Mouse (Mus musculus) neural tube, embryonic 15.5 days (tissue): ENCODE results near the gene Rnf220. TPM values are rescaled to one million over a fixed set of nuclear protein-coding genes. Genes with fewer than 3 reads are reported as not detected.

Experiments
- ATAC-seq: fragments of 200-750 bp; cut with Nextera tagmentation; 2 replicates; pipeline ENCODE4 v1.8.0; 2017; ENCODE audit warnings: mild to moderate bottlenecking, moderate TSS enrichment, moderate library complexity; ENCODE audit not compliant: low FRiP score
- H3K27ac ChIP-seq: fragments of 300-500 bp; sonication (generic); replicated peaks from 2 replicates; pipeline ENCODE4 v1.5.1; 2015; ENCODE audit warnings: mild to moderate bottlenecking, inconsistent platforms
- H3K27me3 ChIP-seq: fragments of 300-500 bp; sonication (generic); replicated peaks from 2 replicates; pipeline ENCODE4 v1.6.1; 2015; ENCODE audit warnings: inconsistent platforms
- H3K36me3 ChIP-seq: fragments of 300-500 bp; sonication (generic); 2 replicates; pipeline ENCODE4 v1.6.1; 2015; ENCODE audit warnings: inconsistent platforms
- H3K4me1 ChIP-seq: fragments of 300-500 bp; sonication (generic); 2 replicates; pipeline ENCODE4 v1.6.1; 2015; ENCODE audit warnings: inconsistent platforms
- H3K4me2 ChIP-seq: fragments of 300-500 bp; sonication (generic); 2 replicates; pipeline ENCODE4 v1.6.1; 2015; ENCODE audit warnings: inconsistent platforms, mild to moderate bottlenecking, moderate library complexity
- H3K4me3 ChIP-seq: fragments of 300-500 bp; sonication (generic); replicated peaks from 2 replicates; pipeline ENCODE4 v1.5.1; 2015; ENCODE audit warnings: mild to moderate bottlenecking, inconsistent platforms
- H3K9ac ChIP-seq: fragments of 300-500 bp; sonication (generic); replicated peaks from 2 replicates; pipeline ENCODE4 v1.6.1; 2015; ENCODE audit warnings: mild to moderate bottlenecking, inconsistent platforms
- H3K9me3 ChIP-seq: fragments of 300-500 bp; sonication (generic); replicated peaks from 2 replicates; pipeline ENCODE4 v1.6.1; 2016; ENCODE audit warnings: inconsistent platforms
- WGBS: fragments of 180-500 bp; shearing (Covaris S2); methylation state at CpG from one replicate; pipeline ENCODE4 v1.1.7; 2015; ENCODE audit warnings: mixed read lengths; 5-methylcytosine and 5-hydroxymethylcytosine counted together
- polyA plus RNA-seq: library from polyadenylated mRNA; unstranded; fragments of >200 nt; fragmentation: Nextera tagmentation; extraction: Ambion mirVana; gene quantifications from 2 replicates; pipeline ENCODE4 v1.2.1, GENCODE M21; 2015

Rnf220 gene
- polyA plus RNA-seq, 1 experiment from 2014 or later, result 95.8 TPM

DNA sequence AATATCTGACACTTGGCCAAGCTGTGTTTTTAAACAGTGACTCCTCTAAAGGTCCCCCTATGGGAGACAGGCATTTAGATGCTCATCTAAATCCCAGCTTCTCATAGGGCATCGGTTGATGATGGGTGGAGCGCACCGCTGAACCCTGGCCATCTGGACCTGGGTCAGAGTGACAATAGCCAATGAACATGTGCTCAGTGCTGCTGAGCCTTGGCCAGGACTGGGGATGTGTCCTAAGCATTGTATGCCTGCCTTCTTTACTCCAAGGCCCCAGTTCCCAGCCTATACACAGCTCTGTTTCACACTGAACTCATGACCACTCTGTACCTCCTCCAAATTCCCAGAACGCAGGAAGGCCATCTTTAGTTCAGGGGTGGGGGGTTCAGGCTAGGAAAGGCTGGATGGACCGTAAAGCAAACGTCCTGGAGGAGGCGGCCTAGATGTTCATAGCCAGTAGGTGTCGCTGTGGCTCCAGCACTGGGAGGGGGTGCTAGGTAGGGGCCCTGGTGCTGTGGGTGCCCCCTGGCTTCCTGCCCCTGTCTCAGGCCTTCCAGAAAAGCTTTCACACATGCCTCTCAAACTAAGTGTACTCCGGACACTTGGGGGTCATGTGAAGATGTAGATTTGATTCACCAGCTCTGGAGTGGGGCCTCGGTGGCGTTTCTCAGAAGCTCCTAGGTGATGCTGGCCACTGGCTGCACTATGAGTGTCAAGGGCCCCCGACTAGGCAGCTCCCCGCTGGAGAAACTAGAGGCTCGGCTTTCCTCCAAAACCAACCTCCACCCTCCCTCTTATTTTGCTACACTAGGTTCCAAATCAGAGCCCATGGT, 173.1 kb downstream of the Rnf220 start:
- Histone ChIP-seq H3K4me1 (peaks cover 20% of the 10 kb centered on the region), H3K36me3 (no peaks in the 10 kb centered on the region), H3K27me3 (peaks cover 92% of the 10 kb centered on the region), H3K27ac (no peak overlapping the region), H3K4me2 (no peak overlapping the region), H3K4me3 (no peak overlapping the region), H3K9ac (no peak overlapping the region), H3K9me3 (no peaks in the 10 kb centered on the region)
- 0 out of 2 replicates have a peak, but pooled peaks have one; percentile 30 for ATAC-seq
- 21% methylated on average over 14 of the region's 14 CpGs for WGBS

DNA sequence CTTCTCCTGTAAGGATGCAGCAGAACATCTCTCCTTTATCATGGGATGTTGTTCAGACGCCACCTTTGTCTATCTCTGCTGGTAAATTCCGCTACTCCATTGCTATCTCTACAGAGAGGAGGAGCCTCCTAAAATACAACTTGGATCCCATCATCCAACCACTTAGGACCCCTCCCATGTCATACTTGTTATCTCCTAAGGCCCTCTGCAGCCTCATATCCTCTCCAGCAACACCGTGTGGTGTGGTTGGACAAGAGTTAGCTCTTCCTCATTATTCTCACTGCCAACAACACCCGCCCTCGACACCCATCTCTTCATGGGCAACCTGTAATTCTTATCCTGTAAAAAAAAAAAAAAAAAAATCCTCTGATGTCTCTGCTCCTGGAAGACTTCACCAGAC, 175.8 kb downstream of the Rnf220 start:
- Histone ChIP-seq H3K36me3 (no peaks in the 10 kb centered on the region), H3K4me2 (no peak overlapping the region), H3K4me3 (no peak overlapping the region), H3K9me3 (no peaks in the 10 kb centered on the region), H3K9ac (no peak overlapping the region), H3K27me3 (peaks cover 86% of the 10 kb centered on the region), H3K27ac (no peak overlapping the region), H3K4me1 (peaks cover 43% of the 10 kb centered on the region)
- no peak for ATAC-seq
- WGBS, result 86% methylated on average over 5 of the region's 5 CpGs

DNA sequence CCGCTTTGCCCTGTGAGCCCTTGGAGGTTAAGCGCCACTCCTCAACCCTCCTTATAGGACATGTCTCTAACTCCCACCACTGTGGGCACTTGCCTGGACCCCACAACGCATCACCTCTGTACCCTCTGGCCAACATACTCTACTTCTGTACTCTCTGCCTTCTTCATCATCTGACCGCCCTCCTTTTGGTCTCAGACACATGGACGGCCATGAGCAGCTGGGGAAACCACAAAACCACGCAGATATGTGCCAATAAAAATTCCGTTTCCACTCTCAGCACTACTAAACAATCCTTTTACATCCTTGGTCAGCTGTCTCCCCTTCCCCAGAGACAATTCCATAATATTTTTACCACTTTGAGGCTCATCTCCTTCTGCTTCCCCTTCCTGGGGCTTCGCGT, 178.3 kb downstream of the Rnf220 start:
- no peak for ATAC-seq

DNA sequence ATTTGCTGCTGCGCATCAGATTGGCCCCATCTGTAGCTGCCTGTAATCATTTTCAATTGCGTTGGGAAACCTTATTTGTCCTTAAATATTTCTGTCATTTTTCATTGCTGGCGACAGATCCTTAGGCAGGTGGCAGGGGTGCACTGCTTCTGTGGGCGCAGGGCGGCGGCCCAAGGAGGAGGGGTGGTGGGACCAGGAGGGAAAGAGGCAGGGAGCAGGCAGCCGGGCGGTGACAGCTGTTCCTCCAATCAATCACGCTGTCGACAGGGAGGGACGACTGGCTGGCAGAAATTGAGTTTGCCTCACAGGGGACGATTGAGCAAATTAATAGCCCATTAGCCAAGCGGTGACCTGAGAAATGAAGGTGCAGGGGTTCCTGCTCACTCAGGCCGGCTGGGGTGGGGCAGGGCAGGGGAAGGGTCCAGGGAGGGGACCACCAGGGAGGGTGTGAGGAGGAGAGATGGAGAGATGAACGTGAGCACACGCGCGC, 179.1 kb downstream of the Rnf220 start:
- H3K4me1 ChIP-seq, result peaks cover 44% of the 10 kb centered on the region
- no peak overlapping the region for H3K4me3 ChIP-seq
- peak overlapping the region; percentile 46 for H3K4me2 ChIP-seq
- H3K27me3 ChIP-seq, result peaks cover 82% of the 10 kb centered on the region
- 8% methylated on average over 18 of the region's 18 CpGs for WGBS
- H3K9me3 ChIP-seq, result no peaks in the 10 kb centered on the region
- H3K9ac ChIP-seq, result no peak overlapping the region
- H3K27ac ChIP-seq, result no peak overlapping the region; the same call in 1 of the 2 replicates
- H3K36me3 ChIP-seq, result no peaks in the 10 kb centered on the region
- ATAC-seq, result no peak

More for the DNA sequence above, 178.3 kb downstream of the Rnf220 start:
- Histone ChIP-seq H3K4me2 (no peak overlapping the region), H3K27me3 (peaks cover 82% of the 10 kb centered on the region), H3K4me1 (peaks cover 43% of the 10 kb centered on the region), H3K27ac (no peak overlapping the region), H3K9ac (no peak overlapping the region), H3K36me3 (no peaks in the 10 kb centered on the region), H3K4me3 (no peak overlapping the region), H3K9me3 (no peaks in the 10 kb centered on the region)
- WGBS, result 82% methylated on average over 9 of the region's 9 CpGs

DNA sequence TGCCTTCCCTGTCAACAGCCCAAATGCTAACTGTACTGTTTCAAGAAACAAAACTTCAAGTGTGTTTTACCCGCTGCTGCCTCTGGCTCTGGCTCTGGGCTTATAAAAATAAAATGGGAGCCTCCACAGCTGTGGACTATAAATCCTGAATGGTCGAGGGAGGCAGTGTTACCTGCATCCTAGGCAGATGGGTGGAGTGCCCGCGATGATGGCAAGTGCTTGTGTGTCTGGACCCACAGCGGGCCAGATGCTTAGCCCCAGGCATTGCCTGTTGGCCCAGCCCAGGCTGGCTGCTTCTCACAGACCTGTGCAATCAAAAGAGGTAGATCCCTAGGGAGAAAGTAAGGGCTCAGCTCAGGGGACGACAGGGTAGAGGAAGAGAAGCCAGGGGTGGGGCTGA, 180.1 kb downstream of the Rnf220 start:
- ATAC-seq, result 0 out of 2 replicates have a peak, but pooled peaks have one; percentile 23
- Histone ChIP-seq H3K4me3 (no peak overlapping the region), H3K36me3 (no peaks in the 10 kb centered on the region), H3K4me2 (no peak overlapping the region), H3K27me3 (peaks cover 84% of the 10 kb centered on the region), H3K27ac (no peak overlapping the region; the same call in 1 of the 2 replicates), H3K9me3 (no peaks in the 10 kb centered on the region), H3K9ac (no peak overlapping the region), H3K4me1 (peaks cover 43% of the 10 kb centered on the region)
- WGBS, result 20% methylated on average over 6 of the region's 6 CpGs

DNA sequence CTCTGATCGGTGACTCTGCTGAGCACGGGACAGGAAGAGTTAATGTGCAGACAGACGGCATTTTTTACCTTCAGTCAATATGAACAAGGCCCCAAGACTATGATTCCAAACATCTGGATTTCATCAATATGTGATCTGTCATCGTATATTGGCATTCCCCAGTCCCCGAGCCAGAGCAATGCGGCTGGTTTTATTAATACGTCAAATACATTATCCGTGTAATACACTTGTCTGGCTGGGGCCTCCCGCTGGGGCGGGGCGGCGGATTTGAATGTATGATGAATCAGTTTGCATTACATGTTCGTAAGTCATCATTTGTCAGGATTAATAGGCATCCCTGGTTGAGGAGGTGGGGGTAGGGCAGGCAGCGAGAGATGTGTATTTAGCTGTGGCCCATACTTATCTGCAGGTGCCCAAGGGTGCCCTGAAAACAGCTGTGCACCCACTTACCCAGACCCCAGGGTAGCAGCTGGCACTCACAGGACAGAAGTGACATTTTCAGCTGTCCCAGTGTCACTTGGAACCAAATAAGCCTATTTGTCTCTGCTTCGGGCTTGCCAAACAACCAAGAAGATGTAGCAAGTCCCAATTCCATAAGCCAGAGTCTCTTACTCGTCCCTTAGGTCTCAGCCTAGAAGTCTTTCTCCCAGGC, 181.9 kb downstream of the Rnf220 start:
- H3K4me1 ChIP-seq, result peaks cover 42% of the 10 kb centered on the region
- H3K9ac ChIP-seq, result no peak overlapping the region
- no peak overlapping the region for H3K4me3 ChIP-seq
- 57% methylated on average over 16 of the region's 16 CpGs for WGBS
- ATAC-seq, result no peak
- H3K4me2 ChIP-seq, result no peak overlapping the region
- no peaks in the 10 kb centered on the region for H3K9me3 ChIP-seq
- no peaks in the 10 kb centered on the region for H3K36me3 ChIP-seq
- peaks cover 78% of the 10 kb centered on the region for H3K27me3 ChIP-seq
- H3K27ac ChIP-seq, result no peak overlapping the region

DNA sequence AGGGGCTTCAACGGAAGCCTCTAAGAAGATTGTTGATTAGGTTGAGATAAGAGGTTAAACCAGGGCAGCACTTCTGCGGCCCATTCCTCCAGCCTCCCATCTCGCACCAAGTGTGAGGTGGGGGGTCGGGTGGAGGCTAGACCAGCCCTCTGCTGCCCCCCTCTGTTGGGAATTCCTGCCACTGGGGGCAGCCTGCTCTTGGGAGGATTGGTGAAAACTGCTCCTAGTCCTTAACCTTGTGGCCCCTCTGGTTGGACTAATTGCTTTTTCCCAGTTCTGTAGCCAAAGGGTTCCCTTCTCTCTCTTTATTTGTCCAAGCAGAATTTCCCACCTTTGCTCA, 183.8 kb downstream of the Rnf220 start:
- H3K27me3 ChIP-seq, result peaks cover 63% of the 10 kb centered on the region

DNA sequence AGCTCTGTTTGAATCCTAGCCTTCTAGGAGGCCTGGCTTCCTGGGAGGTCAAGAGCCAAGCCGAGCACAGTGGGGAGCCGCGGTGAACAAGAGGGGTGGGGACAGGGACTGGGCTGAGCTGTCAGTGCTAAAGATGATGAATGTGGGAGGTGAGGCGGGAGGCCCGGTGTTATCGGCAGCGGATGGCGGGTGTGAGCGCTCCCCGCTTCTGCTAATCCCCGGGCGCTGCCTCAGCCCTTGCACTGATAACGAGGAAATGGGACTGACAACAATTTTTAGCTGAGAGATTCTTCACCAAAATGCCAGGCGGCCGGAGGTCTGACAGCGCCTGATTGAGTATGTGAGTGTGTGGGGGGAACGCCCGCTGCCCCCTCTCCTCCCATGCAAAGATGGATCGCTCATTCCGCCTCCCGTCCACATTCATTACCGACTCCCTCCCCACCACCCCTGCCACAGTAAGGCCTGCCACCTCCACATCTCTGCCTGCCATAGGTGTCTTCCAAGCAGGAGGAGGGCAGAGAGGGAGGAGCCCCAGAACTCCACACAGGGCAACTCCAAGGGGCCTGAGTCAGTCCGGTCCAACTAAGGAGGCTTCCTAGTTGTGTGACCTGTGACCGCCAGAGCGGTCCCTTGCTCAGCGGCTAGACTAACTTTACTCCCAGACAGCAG, 184.3 kb downstream of the Rnf220 start:
- Histone ChIP-seq H3K4me1 (peaks cover 34% of the 10 kb centered on the region), H3K27ac (no peak overlapping the region), H3K4me3 (no peak overlapping the region), H3K36me3 (no peaks in the 10 kb centered on the region), H3K9ac (no peak overlapping the region), H3K4me2 (peak overlapping the region; percentile 22; the same call in 1 of the 2 replicates), H3K9me3 (no peaks in the 10 kb centered on the region), H3K27me3 (peaks cover 63% of the 10 kb centered on the region)
- 9% methylated on average over 26 of the region's 26 CpGs for WGBS
- 0 out of 2 replicates have a peak, but pooled peaks have one; percentile 47 for ATAC-seq

More for the DNA sequence above, 183.8 kb downstream of the Rnf220 start:
- Histone ChIP-seq H3K4me2 (0 out of 2 replicates have a peak overlapping the region, but pooled peaks have one; percentile 22), H3K9ac (no peak overlapping the region), H3K4me1 (peaks cover 39% of the 10 kb centered on the region), H3K27ac (no peak overlapping the region), H3K9me3 (no peaks in the 10 kb centered on the region), H3K36me3 (no peaks in the 10 kb centered on the region), H3K4me3 (no peak overlapping the region)
- 9% methylated on average over 4 of the region's 4 CpGs for WGBS
- ATAC-seq, result no peak

DNA sequence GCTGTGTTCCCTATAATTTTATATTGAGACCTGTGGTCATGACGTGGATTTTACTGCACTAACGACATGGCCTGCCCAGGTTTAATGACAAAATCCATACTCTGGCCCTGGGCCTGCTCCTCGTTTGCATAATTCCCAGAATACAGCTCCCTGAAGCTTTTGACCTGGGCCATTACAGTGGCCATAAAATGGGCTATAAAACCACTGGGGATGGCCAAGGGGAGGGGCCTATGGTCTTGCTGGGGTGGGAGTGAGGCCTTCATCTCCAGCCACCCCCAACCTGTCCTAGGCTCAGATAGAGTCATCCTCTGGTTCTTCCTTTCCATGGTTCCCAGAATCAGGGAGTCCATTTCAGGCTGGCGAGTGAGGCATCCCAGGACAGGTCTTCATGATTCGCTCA, 185.0 kb downstream of the Rnf220 start:
- Histone ChIP-seq H3K36me3 (no peaks in the 10 kb centered on the region), H3K27ac (no peak overlapping the region), H3K4me2 (no peak overlapping the region), H3K9ac (no peak overlapping the region), H3K9me3 (no peaks in the 10 kb centered on the region), H3K4me1 (peaks cover 27% of the 10 kb centered on the region), H3K4me3 (no peak overlapping the region), H3K27me3 (peaks cover 63% of the 10 kb centered on the region)
- WGBS, result 17% methylated on average over 5 of the region's 5 CpGs
- ATAC-seq, result 0 out of 2 replicates have a peak, but pooled peaks have one; percentile 52

DNA sequence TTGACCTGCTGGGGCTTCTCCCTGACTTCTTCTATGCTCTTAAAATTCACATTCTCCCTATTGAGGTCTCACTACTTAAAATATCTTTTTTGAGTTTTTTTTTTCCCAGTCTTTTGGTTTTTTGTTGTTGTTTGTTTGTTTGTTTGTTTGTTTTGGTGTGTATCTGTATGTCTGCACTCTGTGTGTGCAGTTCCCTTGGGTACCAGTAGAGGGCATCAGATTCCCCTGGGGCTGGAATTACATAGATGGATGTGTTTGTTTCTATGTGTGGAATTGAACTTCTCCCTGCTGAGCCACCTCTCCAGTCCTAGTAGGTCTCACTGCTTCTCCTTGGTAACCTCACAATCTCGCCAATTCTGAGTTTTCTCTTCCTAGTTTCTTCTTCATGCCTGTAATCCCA, 187.4 kb downstream of the Rnf220 start:
- H3K4me2 ChIP-seq, result no peak overlapping the region
- no peak overlapping the region for H3K9ac ChIP-seq
- no peak overlapping the region for H3K4me3 ChIP-seq
- no peak for ATAC-seq
- H3K9me3 ChIP-seq, result no peaks in the 10 kb centered on the region
- no peak overlapping the region for H3K27ac ChIP-seq
- WGBS, result 93% methylated on average over 1 of the region's 1 CpGs
- H3K27me3 ChIP-seq, result peaks cover 64% of the 10 kb centered on the region
- H3K36me3 ChIP-seq, result no peaks in the 10 kb centered on the region
- peaks cover 17% of the 10 kb centered on the region for H3K4me1 ChIP-seq

DNA sequence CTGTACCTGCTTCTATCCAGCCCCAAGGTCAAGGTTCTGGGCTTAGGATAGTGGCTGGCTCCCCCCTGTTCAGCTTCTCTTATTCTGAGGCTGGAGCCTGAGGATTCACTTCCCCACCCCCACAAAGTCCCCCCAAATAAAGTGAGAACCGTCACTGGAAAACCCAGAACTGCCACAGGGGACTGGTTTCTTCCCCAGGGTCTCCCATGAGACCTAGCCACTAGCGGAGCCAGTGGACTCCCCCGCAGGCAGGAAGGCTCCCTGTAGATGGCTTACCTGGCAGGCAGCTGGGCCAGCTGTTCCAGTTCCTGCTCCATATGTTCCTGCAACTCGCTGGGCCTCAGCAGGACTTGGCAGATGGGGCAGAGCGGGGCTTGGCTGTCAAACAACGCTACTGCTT, 189.6 kb downstream of the Rnf220 start:
- H3K4me3 ChIP-seq, result no peak overlapping the region
- no peak overlapping the region for H3K4me2 ChIP-seq
- ATAC-seq, result no peak
- no peaks in the 10 kb centered on the region for H3K36me3 ChIP-seq
- H3K27ac ChIP-seq, result no peak overlapping the region
- WGBS, result 56% methylated on average over 6 of the region's 6 CpGs
- H3K4me1 ChIP-seq, result peaks cover 28% of the 10 kb centered on the region
- H3K9ac ChIP-seq, result no peak overlapping the region
- no peaks in the 10 kb centered on the region for H3K9me3 ChIP-seq
- H3K27me3 ChIP-seq, result peaks cover 60% of the 10 kb centered on the region
